Mouse (Mus musculus): ENCODE results near the gene Slc17a9. TPM values are rescaled to one million over a fixed set of nuclear protein-coding genes. Genes with fewer than 3 reads are reported as not detected.

The Slc17a9 gene
- polyA plus RNA-seq, 1 experiment = 0.13 TPM

DNA sequence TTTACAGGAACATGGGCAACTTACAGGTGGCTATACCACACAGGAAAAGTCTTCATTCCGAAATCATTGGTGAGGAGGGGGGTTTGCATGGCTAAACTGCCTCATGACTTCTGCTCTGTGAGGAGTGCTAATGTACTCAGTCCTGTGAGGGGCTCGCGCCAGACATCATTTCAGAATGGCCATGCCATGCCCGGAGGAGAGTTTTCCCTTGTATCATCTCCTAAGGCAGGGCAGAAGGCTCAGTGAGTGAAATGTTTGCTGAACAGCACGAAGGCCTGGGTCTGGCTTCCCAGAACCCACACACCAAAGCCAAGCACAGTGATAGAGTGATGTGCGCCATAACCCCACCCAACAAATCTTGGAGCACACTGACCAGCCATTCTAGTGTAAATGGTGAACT, 17.8 kb downstream of the Slc17a9 start:
- H3K36me3 ChIP-seq (ENCODE audit: control insufficient read depth) = no peaks in the 10 kb centered on the region
- H3K9me3 ChIP-seq (ENCODE audit: control insufficient read depth, low read length) = no peaks in the 10 kb centered on the region
- peaks cover 2% of the 10 kb centered on the region; the same call in 1 of the 2 replicates for H3K4me1 ChIP-seq (ENCODE audit: control insufficient read depth)
- H3K27me3 ChIP-seq (ENCODE audit: control insufficient read depth) = no peaks in the 10 kb centered on the region
- no peak overlapping the region for H3K4me3 ChIP-seq (replicated peaks)
- TF ChIP-seq TAL1 (IDR thresholded peaks at IDR 0.05; ENCODE audit: low read length) (no peak), GATA1 (IDR thresholded peaks at IDR 0.05; ENCODE audit: low read length) (no peak)

DNA sequence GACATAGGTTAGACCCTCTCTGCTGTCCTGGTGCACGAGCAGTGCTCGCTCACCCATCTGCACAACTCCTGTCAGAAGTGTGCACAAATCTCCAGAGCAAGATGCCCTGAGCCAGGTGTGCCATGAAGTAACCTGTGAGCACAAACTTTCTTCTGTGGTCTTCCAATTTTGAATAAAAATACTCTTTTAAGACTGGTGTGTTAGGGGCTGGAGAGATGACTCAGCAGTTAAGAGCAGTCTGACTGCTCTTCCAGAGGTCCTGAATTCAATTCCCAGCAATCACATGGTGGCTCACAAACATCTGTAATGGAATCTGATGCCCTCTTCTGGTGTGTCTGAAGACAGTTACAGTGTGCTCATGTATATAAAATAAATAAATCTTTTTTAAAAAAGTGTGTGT, 18.3 kb downstream of the Slc17a9 start:
- TF ChIP-seq GATA1 (IDR thresholded peaks at IDR 0.05; ENCODE audit: low read length) (no peak), TAL1 (IDR thresholded peaks at IDR 0.05; ENCODE audit: low read length) (no peak)
- no peaks in the 10 kb centered on the region for H3K9me3 ChIP-seq (ENCODE audit: control insufficient read depth, low read length)

DNA sequence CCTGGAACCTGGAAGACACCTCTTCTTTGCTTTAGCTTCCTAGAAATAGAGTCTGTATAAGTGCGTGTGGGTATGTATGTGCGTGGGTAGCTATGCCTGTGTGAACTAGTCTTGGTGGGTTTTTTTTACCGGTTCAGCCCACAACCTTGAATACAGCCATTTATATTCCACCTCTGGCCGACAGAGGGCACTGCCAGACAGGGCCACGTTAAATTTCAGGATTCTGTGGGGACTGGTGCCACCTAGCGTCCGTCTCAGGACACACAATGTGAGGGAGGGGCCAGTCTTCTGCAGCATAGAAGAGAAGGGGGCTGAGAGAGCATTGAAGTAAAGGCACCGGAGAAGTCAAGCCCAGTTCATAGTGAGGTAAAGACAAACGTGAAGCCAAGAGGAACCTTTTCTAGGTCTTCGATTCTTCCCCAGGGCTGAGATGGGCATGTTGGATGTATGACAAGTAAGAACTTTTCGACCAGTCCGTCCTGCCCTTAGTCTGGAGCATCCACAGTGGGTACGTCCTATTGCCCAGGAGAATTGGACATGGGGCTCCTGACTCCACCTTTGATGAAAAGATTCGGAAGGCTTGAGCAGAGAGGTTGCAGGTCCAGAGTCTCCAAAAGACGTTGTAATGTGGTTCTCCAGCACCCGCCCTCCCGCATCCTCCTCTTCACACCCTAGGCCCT, 20.3 kb downstream of the Slc17a9 start:
- Histone ChIP-seq H3K27me3 (ENCODE audit: control insufficient read depth) (peaks cover 3% of the 10 kb centered on the region; the same call in 1 of the 2 replicates), H3K4me1 (ENCODE audit: control insufficient read depth) (peaks cover 2% of the 10 kb centered on the region; the same call in 1 of the 2 replicates), H3K36me3 (ENCODE audit: control insufficient read depth) (no peaks in the 10 kb centered on the region), H3K4me3 (replicated peaks) (no peak overlapping the region), H3K9me3 (ENCODE audit: control insufficient read depth, low read length) (no peaks in the 10 kb centered on the region)
- TF ChIP-seq TAL1 (IDR thresholded peaks at IDR 0.05; ENCODE audit: low read length) = no peak
- TF ChIP-seq GATA1 (IDR thresholded peaks at IDR 0.05; ENCODE audit: low read length) = no peak

More for the DNA sequence above, 18.3 kb downstream of the Slc17a9 start:
- H3K4me1 ChIP-seq (ENCODE audit: control insufficient read depth) = peaks cover 2% of the 10 kb centered on the region; the same call in 1 of the 2 replicates
- no peaks in the 10 kb centered on the region for H3K36me3 ChIP-seq (ENCODE audit: control insufficient read depth)
- no peaks in the 10 kb centered on the region for H3K27me3 ChIP-seq (ENCODE audit: control insufficient read depth)
- no peak overlapping the region for H3K4me3 ChIP-seq (replicated peaks)

DNA sequence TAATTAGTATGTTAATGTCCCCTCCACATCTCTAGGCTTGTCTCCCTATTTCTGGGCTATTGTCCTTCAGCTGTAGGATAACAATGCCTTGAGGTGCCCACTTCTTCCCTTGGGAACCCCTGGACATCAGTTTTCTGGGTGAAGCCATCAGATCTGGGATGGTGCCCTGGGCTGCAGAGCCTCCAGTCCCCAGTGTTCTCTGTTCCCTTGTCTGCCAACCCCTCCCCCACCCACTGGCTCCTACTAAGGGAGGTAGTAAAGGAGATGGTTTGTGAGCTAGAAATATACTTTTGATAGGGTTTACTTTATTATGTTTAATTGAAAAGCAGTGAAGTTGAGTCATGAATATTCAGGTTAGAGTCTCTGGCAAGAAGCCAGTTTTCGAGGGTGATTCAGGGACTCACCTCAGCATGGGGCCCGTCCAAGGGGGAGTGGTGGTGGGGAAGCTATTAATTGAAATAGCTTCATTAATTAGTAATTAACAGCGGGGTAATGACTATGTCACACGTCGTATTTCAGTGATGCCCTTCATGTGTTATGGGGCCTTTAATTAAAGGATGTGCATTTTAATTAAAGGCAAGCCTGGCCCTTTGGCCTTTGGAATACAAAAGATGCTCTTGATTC, 21.6 kb downstream of the Slc17a9 start:
- peaks cover 2% of the 10 kb centered on the region; the same call in 1 of the 2 replicates for H3K4me1 ChIP-seq (ENCODE audit: control insufficient read depth)
- TF ChIP-seq GATA1 (IDR thresholded peaks at IDR 0.05; ENCODE audit: low read length) (no peak), TAL1 (IDR thresholded peaks at IDR 0.05; ENCODE audit: low read length) (no peak)
- no peaks in the 10 kb centered on the region for H3K36me3 ChIP-seq (ENCODE audit: control insufficient read depth)
- no peak overlapping the region for H3K4me3 ChIP-seq (replicated peaks)
- H3K27me3 ChIP-seq (ENCODE audit: control insufficient read depth) = peaks cover 3% of the 10 kb centered on the region; the same call in 1 of the 2 replicates
- H3K9me3 ChIP-seq (ENCODE audit: control insufficient read depth, low read length) = no peaks in the 10 kb centered on the region

DNA sequence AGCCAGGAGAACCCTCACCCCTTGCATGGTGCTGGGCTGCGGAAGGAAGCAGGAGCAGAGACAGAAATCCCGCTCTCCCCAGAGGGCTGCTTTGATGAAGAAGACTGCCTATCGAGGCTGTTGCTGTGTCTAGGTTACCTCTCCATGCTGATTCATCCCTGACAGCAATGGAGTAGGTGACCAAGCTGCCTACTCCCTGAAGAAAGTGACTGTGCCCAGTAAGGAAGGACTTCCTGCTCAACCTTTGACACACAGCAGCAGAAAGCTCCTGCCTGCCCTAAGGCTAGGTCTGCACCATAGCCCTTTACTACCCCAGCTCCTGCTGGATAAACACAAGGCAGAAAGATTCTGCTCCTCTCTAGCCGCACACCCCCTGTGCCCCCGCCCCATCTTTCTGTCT, 23.8 kb downstream of the Slc17a9 start:
- no peaks in the 10 kb centered on the region for H3K36me3 ChIP-seq (ENCODE audit: control insufficient read depth)
- H3K4me3 ChIP-seq (replicated peaks) = no peak overlapping the region
- no peaks in the 10 kb centered on the region for H3K9me3 ChIP-seq (ENCODE audit: control insufficient read depth, low read length)
- peaks cover 3% of the 10 kb centered on the region; the same call in 1 of the 2 replicates for H3K27me3 ChIP-seq (ENCODE audit: control insufficient read depth)
- peaks cover 2% of the 10 kb centered on the region; the same call in 1 of the 2 replicates for H3K4me1 ChIP-seq (ENCODE audit: control insufficient read depth)
- no peak for TF ChIP-seq TAL1 (IDR thresholded peaks at IDR 0.05; ENCODE audit: low read length)
- no peak for TF ChIP-seq GATA1 (IDR thresholded peaks at IDR 0.05; ENCODE audit: low read length)

DNA sequence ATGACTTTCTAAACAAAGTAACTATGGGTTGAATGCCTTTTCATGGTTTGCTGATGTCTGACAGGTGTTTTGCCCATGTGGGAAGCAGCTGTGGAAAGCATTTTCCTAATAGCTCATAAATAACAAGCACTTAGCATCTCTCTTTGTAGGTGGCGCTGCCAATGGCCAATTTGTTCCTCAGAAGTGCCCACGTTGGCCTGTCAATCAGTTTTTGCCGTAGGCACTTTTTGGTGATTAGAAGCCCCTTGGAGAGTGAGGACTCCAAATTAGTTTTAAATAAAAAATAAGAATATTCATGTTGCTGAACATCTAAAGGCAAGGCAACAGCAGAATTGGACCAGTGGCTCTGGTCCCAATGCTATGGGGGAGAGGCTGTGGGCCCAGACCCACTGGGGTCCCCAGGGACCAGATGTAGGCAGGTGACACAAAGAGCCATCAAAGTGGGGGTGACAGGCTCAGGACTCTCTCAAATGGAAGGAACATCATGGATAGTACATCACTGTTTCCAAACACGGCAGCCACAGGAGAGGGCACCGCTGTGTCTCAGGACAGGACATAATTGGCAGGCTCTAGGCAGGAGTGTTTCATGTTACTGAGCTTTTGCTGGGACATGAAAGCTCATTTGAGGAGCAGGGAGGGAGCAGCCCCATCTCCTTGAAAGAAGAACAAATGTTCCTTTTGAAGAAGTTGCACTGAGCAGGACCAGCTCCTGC, 30.1 kb downstream of the Slc17a9 start:
- Histone ChIP-seq H3K36me3 (ENCODE audit: control insufficient read depth) (no peaks in the 10 kb centered on the region), H3K27me3 (ENCODE audit: control insufficient read depth) (no peaks in the 10 kb centered on the region), H3K9me3 (ENCODE audit: control insufficient read depth, low read length) (no peaks in the 10 kb centered on the region), H3K4me3 (replicated peaks) (no peak overlapping the region), H3K4me1 (ENCODE audit: control insufficient read depth) (no peaks in the 10 kb centered on the region)
- TF ChIP-seq TAL1 (IDR thresholded peaks at IDR 0.05; ENCODE audit: low read length) (no peak), GATA1 (IDR thresholded peaks at IDR 0.05; ENCODE audit: low read length) (no peak)

DNA sequence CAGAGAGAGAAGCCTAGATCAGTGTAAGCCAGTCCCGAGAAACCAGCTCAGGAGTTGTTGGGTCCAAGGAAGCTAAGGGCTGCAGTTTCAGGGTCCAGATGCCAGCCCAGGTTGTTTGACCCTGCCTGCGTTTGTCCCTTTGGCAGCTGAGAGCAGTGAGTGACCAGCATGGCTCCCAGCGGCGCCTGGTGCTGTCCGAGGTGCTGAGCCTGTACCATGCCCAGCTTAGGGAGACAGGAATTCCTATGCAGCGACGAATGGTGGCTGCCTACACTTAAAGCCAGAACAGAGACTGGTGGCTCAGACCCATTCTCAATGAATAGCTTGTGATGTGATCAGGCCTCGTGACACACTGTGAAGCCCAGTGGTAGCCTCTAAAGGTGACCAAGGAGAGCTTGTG, 30.8 kb downstream of the Slc17a9 start:
- no peaks in the 10 kb centered on the region for H3K27me3 ChIP-seq (ENCODE audit: control insufficient read depth)
- H3K9me3 ChIP-seq (ENCODE audit: control insufficient read depth, low read length) = no peaks in the 10 kb centered on the region
- H3K4me1 ChIP-seq (ENCODE audit: control insufficient read depth) = no peaks in the 10 kb centered on the region
- H3K4me3 ChIP-seq (replicated peaks) = no peak overlapping the region
- no peaks in the 10 kb centered on the region for H3K36me3 ChIP-seq (ENCODE audit: control insufficient read depth)
- TF ChIP-seq TAL1 (IDR thresholded peaks at IDR 0.05; ENCODE audit: low read length) (no peak), GATA1 (IDR thresholded peaks at IDR 0.05; ENCODE audit: low read length) (no peak)

DNA sequence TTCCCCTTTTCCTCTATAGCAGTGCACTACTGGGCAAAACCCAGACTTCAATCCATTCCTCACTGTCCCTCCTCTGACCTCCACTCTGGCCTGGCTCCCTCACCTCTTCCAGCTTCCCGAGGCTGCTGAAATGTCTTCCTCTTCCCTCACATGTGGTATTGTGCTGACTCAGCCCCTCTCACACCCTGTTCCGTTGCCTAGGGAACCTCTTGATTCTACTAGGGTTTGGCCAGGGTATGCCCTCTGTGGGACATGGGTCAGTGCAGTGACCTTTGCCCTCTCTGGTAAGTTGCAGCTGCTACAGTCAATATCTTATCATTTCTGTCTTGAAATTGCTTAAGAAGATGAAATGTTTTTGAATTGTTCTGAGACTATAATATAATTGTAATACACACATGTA, 31.7 kb downstream of the Slc17a9 start:
- TF ChIP-seq GATA1 (IDR thresholded peaks at IDR 0.05; ENCODE audit: low read length) = no peak
- TF ChIP-seq TAL1 (IDR thresholded peaks at IDR 0.05; ENCODE audit: low read length) = no peak

More for the DNA sequence above, 31.7 kb downstream of the Slc17a9 start:
- Histone ChIP-seq H3K36me3 (ENCODE audit: control insufficient read depth) (no peaks in the 10 kb centered on the region), H3K9me3 (ENCODE audit: control insufficient read depth, low read length) (no peaks in the 10 kb centered on the region), H3K4me1 (ENCODE audit: control insufficient read depth) (no peaks in the 10 kb centered on the region), H3K4me3 (replicated peaks) (no peak overlapping the region), H3K27me3 (ENCODE audit: control insufficient read depth) (no peaks in the 10 kb centered on the region; the same call in 1 of the 2 replicates)
